Mouse (Mus musculus) cerebellum, adult 2 months (tissue): ENCODE data around the gene Tjp1. TPM values are rescaled to one million over a fixed set of nuclear protein-coding genes. Genes with fewer than 3 reads are reported as not detected.

Experiments
- DNase-seq, 2 experiments: peaks; one replicate each; pipeline ENCODE4 v3.0.0; 2021
- H3K27ac ChIP-seq: fragments of 200-500 bp; 2 replicates; pipeline ENCODE4 v1.5.1; 2012; ENCODE audit warnings: low read length, control low read depth, inconsistent platforms; ENCODE audit not compliant: insufficient read depth
- H3K27me3 ChIP-seq: fragments of 200-500 bp; 2 replicates; pipeline ENCODE4 v1.6.1; 2012; ENCODE audit warnings: inconsistent platforms, mild to moderate bottlenecking, low read length, moderate library complexity; ENCODE audit not compliant: control insufficient read depth, insufficient read depth
- H3K4me1 ChIP-seq: fragments of 200-500 bp; 2 replicates; pipeline ENCODE4 v1.6.1; 2011; ENCODE audit warnings: low read length; ENCODE audit not compliant: control insufficient read depth, insufficient read depth
- H3K4me3 ChIP-seq: fragments of 200-500 bp; replicated peaks from 2 replicates; pipeline ENCODE3; 2011; ENCODE audit warnings: mild to moderate bottlenecking, low read depth, low read length, control low read depth; ENCODE audit not compliant: insufficient read depth
- CTCF ChIP-seq: fragments of 200-500 bp; IDR thresholded peaks from 2 replicates; pipeline ENCODE4 v1.5.1; 2011; ENCODE audit warnings: low read depth, mild to moderate bottlenecking, control low read depth, low read length, moderate library complexity, borderline replicate concordance; ENCODE audit not compliant: insufficient read depth
- POLR2A ChIP-seq: fragments of 200-500 bp; IDR thresholded peaks from 2 replicates; pipeline ENCODE4 v1.6.1; 2011; ENCODE audit warnings: low read length, control low read depth, borderline replicate concordance; ENCODE audit not compliant: insufficient read depth
- WGBS: fragments of 180-500 bp; shearing (Covaris S2); methylation state at CpG from one replicate; pipeline ENCODE4 v1.1.7; 2018; 5-methylcytosine and 5-hydroxymethylcytosine counted together
- polyA plus RNA-seq: library from polyadenylated mRNA; depleted of rRNA; stranded (reverse); fragments of >200 nt; gene quantifications from 2 replicates; pipeline ENCODE4 v1.2.3, GENCODE M21; 2012; rRNA removed

Gene Tjp1
- polyA plus RNA-seq, 1 experiment: 44.3 TPM

GRCm38 (mm10) chr7:65280944-65281912 is 246.4 kb downstream of the Tjp1 start:
- no peaks in the 10 kb centered on the region; the same call in 1 of the 2 replicates for H3K27me3 ChIP-seq
- no peak for TF ChIP-seq POLR2A
- no peak for TF ChIP-seq CTCF
- no peaks in the 10 kb centered on the region for H3K4me1 ChIP-seq
- DNase-seq: no peak
- no peak overlapping the region for H3K27ac ChIP-seq
- no peak overlapping the region for H3K4me3 ChIP-seq
- 75% methylated on average over 10 of the region's 10 CpGs for WGBS

GRCm38 (mm10) chr7:65279277-65279676 is 248.3 kb downstream of the Tjp1 start:
- no peak for TF ChIP-seq POLR2A
- TF ChIP-seq CTCF: no peak
- no peak overlapping the region for H3K27ac ChIP-seq
- no peaks in the 10 kb centered on the region; the same call in 1 of the 2 replicates for H3K27me3 ChIP-seq
- WGBS: 21% methylated on average over 13 of the region's 13 CpGs
- peak in 1 of 2 experiments; percentile 20 for DNase-seq
- H3K4me3 ChIP-seq: no peak overlapping the region
- no peaks in the 10 kb centered on the region; the same call in 1 of the 2 replicates for H3K4me1 ChIP-seq

- no peak for DNase-seq
- WGBS: 95% methylated on average over 4 of the region's 4 CpGs
- Histone ChIP-seq H3K27ac (no peak overlapping the region), H3K27me3 (no peaks in the 10 kb centered on the region), H3K4me3 (no peak overlapping the region), H3K4me1 (no peaks in the 10 kb centered on the region; the same call in 1 of the 2 replicates)
- TF ChIP-seq POLR2A: no peak
- TF ChIP-seq CTCF: no peak
Measured at GRCm38 (mm10) chr7:65275761-65276160, 251.8 kb downstream of the Tjp1 start.

GRCm38 (mm10) chr7:65274216-65274615 is 253.4 kb downstream of the Tjp1 start:
- no peak for TF ChIP-seq POLR2A
- no peak for TF ChIP-seq CTCF
- H3K27me3 ChIP-seq: no peaks in the 10 kb centered on the region
- H3K27ac ChIP-seq: no peak overlapping the region
- WGBS: 34% methylated on average over 5 of the region's 5 CpGs
- DNase-seq: peak; percentile 28 to 47
- no peak overlapping the region for H3K4me3 ChIP-seq
- H3K4me1 ChIP-seq: no peaks in the 10 kb centered on the region; the same call in 1 of the 2 replicates

GRCm38 (mm10) chr7:65249656-65250055 is 277.9 kb downstream of the Tjp1 start:
- no peak overlapping the region for H3K4me3 ChIP-seq
- H3K4me1 ChIP-seq: no peaks in the 10 kb centered on the region
- WGBS: 27% methylated on average over 8 of the region's 8 CpGs
- H3K27ac ChIP-seq: no peak overlapping the region
- DNase-seq: no peak
- H3K27me3 ChIP-seq: no peaks in the 10 kb centered on the region
- TF ChIP-seq CTCF: no peak
- TF ChIP-seq POLR2A: no peak

Other genes with a start within 250 kb of the Tjp1 start
- gene Tarsl2, start 117.1 kb upstream of the Tjp1 start, polyA plus RNA-seq: 17.6 and 17.9 TPM in 2 replicates
- 142 and 151 TPM in 2 replicates for gene Tm2d3, start 163.4 kb upstream of the Tjp1 start, polyA plus RNA-seq